Mouse (Mus musculus) brain, adult 10 weeks (tissue): Measurements from ENCODE around the gene Vmn2r112. TPM values are rescaled to one million over a fixed set of nuclear protein-coding genes. Genes with fewer than 3 reads are reported as not detected.

ENCODE experiments used
- polyA plus RNA-seq: library from polyadenylated mRNA; stranded (reverse); fragments of 350-450 nt; fragmentation: Illumina TruSeq; extraction: RNeasy Lipid Tissue Mini Kit (QIAGEN cat#74804); gene quantifications from one replicate; pipeline ENCODE4 v1.2.3, GENCODE M21; 2015; ENCODE audit warnings: low read depth, low replicate concordance

Gene Vmn2r112
- not detected for polyA plus RNA-seq

GRCm38 (mm10) chr17:22600651-22601050 is at the start of gene Vmn2r112:
Vmn2r112 (plus strand) TSS chr17:22600951.

GRCm38 (mm10) chr17:22573382-22573781 is 27.4 kb upstream of the Vmn2r112 start, which contains the start of gene Vmn2r111:
Vmn2r111 (minus strand) TSS chr17:22573482.

Other genes starting within 250 kb of the Vmn2r112 start
- gene Zfp944, start 239.6 kb upstream of the Vmn2r112 start, polyA plus RNA-seq = 11.5 TPM
- 14.6 TPM for gene Zfp758, start 239.5 kb upstream of the Vmn2r112 start, polyA plus RNA-seq
- 19.9 TPM for gene Zfp946, start 176.7 kb upstream of the Vmn2r112 start, polyA plus RNA-seq
- not detected for gene Vmn2r111, start 27.5 kb upstream of the Vmn2r112 start, polyA plus RNA-seq